Mouse (Mus musculus) E14TG2a.4 (cell line): ENCODE data around the gene Slc1a4.
A peak's percentile ranks its signal among the peaks of the same experiment; 100 is the strongest.

Experiments used
- H3K27me3 ChIP-seq: 2 replicates; pipeline ENCODE4 v1.6.1; 2014; ENCODE audit warnings: low read length, control low read depth; ENCODE audit not compliant: insufficient read depth
- H3K36me3 ChIP-seq: 2 replicates; pipeline ENCODE4 v1.6.1; 2014; ENCODE audit warnings: low read length, control low read depth; ENCODE audit not compliant: insufficient read depth
- H3K4me1 ChIP-seq: replicated peaks from 2 replicates; pipeline ENCODE4 v1.6.1; 2014; ENCODE audit warnings: low read depth, low read length, control low read depth
- H3K4me3 ChIP-seq: replicated peaks from 2 replicates; pipeline ENCODE4 v1.5.1; 2014; ENCODE audit warnings: mild to moderate bottlenecking, low read length
- H3K9me3 ChIP-seq: 2 replicates; pipeline ENCODE4 v1.6.1; 2014; ENCODE audit warnings: low read length, control low read depth
- CTCF ChIP-seq: conservative IDR thresholded peaks from 2 replicates; pipeline ENCODE4 v1.5.1; 2014; ENCODE audit warnings: low read length
- NANOG ChIP-seq: IDR thresholded peaks from 2 replicates; pipeline ENCODE4 v1.6.1; 2014; ENCODE audit warnings: borderline replicate concordance, low read length, mixed read lengths
- POU5F1 ChIP-seq: IDR thresholded peaks from 2 replicates; pipeline ENCODE4 v1.6.1; 2014; ENCODE audit warnings: low read length, borderline replicate concordance

The Slc1a4 gene

DNA sequence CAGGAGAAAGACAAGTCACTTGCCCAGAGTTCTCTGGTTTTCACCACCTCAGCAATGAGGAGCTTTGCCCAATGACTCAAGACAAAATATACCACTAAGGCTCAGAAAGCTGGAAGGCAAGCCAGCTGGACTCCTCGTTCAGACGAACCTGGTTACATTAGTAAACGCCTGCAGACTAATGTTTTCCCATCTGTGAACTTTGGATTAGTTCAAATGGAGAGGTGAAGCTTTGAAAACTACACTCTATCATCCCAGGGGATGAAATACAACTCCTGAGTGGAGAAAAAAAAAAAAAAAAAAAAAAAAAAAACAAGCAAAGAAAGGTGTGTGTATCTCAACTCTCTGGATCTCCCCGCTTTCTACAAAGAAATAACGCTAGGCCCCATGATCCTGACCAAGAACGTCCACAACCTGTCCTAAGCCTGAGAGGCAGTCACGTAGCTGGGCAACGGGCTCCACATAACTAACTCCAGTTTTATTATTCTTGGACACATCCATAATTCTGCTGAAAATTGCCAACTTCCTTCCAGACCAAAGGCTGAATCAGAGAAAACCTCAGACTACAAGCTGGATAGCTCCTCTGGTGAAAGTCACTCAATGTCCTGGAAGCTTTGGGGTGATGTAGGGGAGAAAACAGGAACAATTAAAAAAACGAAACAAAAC lies 1.4 kb downstream of the Slc1a4 start:
- Histone ChIP-seq H3K36me3 (peaks cover 25% of the 10 kb centered on the region), H3K4me1 (peaks cover 60% of the 10 kb centered on the region), H3K4me3 (peak overlapping the region; percentile 93), H3K9me3 (peaks cover 8% of the 10 kb centered on the region; the same call in 1 of the 2 replicates), H3K27me3 (no peaks in the 10 kb centered on the region)
- no peak for TF ChIP-seq NANOG
- no peak for TF ChIP-seq POU5F1
- TF ChIP-seq CTCF = no peak

DNA sequence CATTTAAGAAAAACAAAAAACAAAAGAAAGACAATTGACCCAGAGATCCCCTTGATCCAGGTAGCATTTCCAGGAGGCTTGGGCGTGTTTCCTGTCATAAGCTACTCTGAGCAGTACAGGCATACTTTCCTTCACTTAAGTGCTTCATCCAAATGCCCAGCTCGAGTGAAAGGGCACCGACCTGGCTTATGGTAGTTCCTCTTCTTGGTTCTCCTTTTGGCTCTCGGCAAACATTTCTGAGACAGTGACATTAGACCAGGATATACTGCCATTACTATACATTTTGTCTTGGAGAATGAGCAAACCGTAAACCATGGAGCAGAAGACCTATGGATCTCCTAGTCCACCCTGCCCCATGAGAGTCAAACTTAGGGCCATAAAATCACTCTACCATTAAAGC lies 2.8 kb downstream of the Slc1a4 start:
- Histone ChIP-seq H3K4me1 (peaks cover 73% of the 10 kb centered on the region), H3K27me3 (no peaks in the 10 kb centered on the region), H3K4me3 (no peak overlapping the region), H3K9me3 (peaks cover 8% of the 10 kb centered on the region; the same call in 1 of the 2 replicates), H3K36me3 (peaks cover 25% of the 10 kb centered on the region)
- TF ChIP-seq NANOG (no peak), CTCF (no peak)

DNA sequence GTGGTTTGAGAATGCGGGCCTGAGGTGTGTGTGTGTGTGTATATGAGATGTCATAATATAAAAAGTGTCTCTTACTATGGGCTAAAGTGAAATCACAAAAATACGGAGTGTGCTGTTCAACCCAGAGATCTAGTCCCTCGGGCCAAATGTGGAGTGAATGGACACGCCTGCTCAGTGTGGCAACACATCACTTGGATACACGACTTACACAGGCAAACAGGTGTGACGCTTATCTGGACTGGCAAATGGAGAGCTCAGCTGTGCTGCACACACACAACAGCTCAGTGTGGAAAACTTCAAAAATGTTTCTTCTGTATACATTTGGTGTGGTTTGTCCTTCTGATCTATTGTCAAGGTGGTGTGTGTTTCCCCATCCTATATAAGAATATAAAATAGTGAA lies 3.7 kb downstream of the Slc1a4 start:
- Histone ChIP-seq H3K4me3 (no peak overlapping the region), H3K9me3 (peaks cover 8% of the 10 kb centered on the region; the same call in 1 of the 2 replicates), H3K36me3 (peaks cover 30% of the 10 kb centered on the region), H3K4me1 (peaks cover 73% of the 10 kb centered on the region), H3K27me3 (no peaks in the 10 kb centered on the region)
- TF ChIP-seq CTCF = no peak
- no peak for TF ChIP-seq POU5F1
- TF ChIP-seq NANOG = no peak

DNA sequence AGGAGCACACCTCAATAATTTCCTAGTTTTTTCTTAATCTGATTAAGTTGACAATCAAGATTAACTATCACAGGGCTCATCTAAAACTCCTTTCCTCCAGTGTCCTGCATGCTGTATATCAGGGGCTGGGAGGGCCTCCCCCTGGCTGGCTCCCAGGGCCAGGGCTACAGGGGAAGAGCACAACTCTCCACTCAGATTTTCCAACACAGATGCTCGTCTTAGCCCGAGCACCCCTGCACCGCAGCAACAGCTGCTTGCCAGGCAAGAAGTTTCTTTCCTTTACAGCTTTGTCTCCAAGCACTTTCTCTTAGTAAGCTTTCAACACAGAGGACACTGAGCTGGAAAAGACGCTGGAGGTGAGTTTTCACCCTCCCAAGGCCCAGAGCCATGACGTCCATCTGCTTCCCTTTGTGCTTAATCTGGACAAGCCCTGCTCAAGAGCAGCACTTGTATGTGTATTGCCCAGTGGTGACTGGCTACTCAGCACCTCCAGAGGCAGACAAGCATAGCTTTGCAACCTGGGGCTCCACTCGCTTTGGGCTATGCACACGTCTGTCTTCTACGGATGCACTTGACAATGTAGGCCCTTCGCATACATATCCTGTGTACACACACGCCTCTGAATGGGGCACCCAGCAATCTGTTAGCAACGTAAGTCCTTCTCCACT lies 6.1 kb downstream of the Slc1a4 start:
- H3K4me1 ChIP-seq = peaks cover 86% of the 10 kb centered on the region
- H3K27me3 ChIP-seq = no peaks in the 10 kb centered on the region
- H3K36me3 ChIP-seq = peaks cover 30% of the 10 kb centered on the region
- no peak overlapping the region for H3K4me3 ChIP-seq
- H3K9me3 ChIP-seq = peaks cover 8% of the 10 kb centered on the region; the same call in 1 of the 2 replicates
- TF ChIP-seq POU5F1 (no peak), CTCF (no peak), NANOG (no peak)

DNA sequence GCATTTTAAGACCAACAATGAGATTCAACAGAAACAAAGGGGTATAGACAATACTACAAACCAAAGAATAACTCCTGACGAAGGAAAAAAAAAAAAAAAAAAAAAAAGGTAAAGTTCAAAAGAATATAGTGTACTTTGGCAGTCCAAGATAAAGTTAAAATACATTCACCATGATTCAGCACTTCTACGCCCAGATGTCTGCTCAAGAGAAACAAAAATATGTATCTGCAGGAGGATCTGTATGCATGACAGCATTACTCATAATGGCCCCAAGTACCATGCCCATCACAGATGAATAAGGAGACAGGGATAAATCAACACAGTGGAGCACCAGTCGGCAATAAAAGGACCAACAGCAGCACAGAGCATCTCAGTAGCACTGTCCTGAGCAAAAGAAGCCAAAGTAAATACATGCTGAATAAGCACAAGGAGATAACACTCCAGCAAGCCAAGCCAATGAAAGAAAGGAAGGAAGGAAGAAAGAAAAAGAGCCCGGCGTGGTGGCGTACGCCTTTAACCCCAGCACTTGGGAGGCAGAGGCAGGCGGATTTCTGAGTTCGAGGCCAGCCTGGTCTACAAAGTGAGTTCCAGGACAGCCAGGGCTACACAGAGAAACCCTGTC lies 7.3 kb downstream of the Slc1a4 start:
- Histone ChIP-seq H3K9me3 (peaks cover 3% of the 10 kb centered on the region; the same call in 1 of the 2 replicates), H3K36me3 (peaks cover 27% of the 10 kb centered on the region), H3K4me3 (no peak overlapping the region), H3K4me1 (peaks cover 88% of the 10 kb centered on the region), H3K27me3 (no peaks in the 10 kb centered on the region)
- TF ChIP-seq CTCF (no peak), NANOG (no peak), POU5F1 (no peak)

DNA sequence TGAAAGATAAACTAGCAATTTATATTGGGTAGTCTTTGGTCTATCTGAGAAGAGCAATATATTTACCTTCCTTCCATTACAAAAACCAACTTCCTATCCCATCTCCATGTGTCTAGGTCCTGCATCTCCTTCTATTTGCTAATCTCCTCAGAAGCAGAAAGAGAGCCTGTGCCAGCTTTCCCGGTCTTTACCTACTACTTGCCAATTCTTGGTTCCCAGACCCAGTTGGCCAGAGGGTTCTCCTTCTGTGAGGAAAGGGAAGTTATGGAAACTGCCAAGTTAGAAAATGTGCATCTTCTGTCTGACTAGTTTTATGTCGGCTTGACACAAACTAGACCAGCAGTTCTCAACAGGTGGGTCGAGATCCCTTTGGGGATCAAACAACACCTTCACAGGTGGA lies 8.5 kb downstream of the Slc1a4 start:
- TF ChIP-seq POU5F1 = no peak
- no peak for TF ChIP-seq NANOG
- no peak for TF ChIP-seq CTCF
- Histone ChIP-seq H3K4me1 (peaks cover 94% of the 10 kb centered on the region), H3K9me3 (no peaks in the 10 kb centered on the region), H3K36me3 (peaks cover 20% of the 10 kb centered on the region), H3K27me3 (no peaks in the 10 kb centered on the region), H3K4me3 (no peak overlapping the region)

DNA sequence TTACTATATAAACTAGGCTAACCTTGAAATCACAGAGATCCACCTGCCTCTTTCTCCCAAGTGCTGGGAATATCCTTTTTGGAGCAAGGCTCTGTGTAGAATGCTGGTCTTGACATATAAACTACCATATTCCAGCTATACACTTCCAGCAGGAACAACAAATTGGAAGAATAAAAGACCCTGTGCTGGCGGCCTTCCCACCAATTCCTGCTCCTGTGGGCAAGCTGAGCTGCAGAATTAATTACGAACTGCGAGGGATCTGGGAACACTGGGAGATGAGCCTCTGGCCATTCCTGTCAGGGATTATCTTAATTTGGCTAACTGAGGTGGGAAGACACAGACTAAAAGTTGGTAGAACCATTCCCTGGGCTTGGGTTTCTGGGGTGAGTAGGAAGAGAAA lies 10.1 kb downstream of the Slc1a4 start:
- Histone ChIP-seq H3K4me3 (no peak overlapping the region), H3K27me3 (no peaks in the 10 kb centered on the region), H3K9me3 (no peaks in the 10 kb centered on the region), H3K36me3 (peaks cover 26% of the 10 kb centered on the region), H3K4me1 (peaks cover 89% of the 10 kb centered on the region)
- TF ChIP-seq POU5F1 (no peak), CTCF (no peak), NANOG (no peak)

DNA sequence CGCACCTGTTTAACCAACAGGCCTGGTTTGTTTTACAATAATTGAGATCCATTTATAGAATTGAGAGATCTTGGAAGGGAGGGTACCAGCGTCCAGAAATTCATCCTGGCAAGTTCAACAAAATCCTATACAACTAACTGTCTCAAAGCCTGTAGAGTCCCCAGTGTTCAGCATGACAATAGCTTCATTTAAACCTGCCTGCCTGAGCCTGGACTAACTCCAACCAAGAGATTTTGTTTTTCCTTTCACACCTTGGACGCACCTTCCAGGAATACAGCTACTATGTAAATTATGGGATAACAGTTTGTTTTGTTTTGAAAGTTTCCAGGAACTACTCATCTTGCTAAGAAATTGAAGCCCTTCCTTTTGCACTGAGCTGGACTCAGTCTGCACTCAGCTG lies 11.9 kb downstream of the Slc1a4 start:
- TF ChIP-seq CTCF (no peak), POU5F1 (peak; percentile 52; the same call in 1 of the 2 replicates)
- peak overlapping the region; percentile 41; the same call in 1 of the 2 replicates for H3K4me3 ChIP-seq
- no peaks in the 10 kb centered on the region for H3K9me3 ChIP-seq
- peaks cover 72% of the 10 kb centered on the region for H3K4me1 ChIP-seq
- peaks cover 40% of the 10 kb centered on the region for H3K36me3 ChIP-seq
- no peaks in the 10 kb centered on the region for H3K27me3 ChIP-seq
